Mouse (Mus musculus): ENCODE results near the gene Cenpn.

Gene Cenpn

DNA sequence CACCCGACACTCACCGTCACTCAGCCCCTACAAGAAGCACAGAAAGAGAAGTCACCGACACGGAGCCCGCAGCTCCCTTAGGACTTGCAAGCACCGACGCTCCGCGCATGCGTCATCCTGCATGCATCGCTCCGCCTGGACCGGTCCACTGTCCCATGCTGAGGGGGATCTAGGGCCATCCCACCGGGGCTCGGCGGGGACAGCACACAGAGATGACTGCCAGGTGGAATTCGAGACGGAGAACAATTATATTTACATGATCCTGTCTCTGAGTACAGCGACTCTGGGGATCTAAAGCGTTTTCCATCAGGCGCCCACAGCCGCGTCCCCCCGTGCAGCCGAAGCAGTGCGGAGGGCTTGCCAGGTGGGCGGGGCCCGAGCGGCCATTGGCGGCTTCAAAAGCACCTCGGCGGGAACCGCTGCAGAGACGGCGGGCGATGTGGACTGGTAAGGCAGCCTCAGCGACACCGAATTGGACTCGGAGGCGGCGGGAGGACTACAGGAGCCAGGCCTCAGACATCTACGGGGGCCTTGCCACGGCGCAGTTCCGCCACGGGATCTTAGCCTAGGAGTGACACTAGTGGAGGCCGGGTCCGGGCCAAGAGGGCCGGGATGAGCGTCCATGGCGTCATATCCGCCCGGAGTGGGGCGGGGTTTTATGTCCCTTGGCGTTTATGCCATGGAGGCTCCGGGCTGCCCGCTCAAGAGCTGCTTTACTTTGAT lies at the start of gene Cenpn, which contains the start of gene Cmc2:
Gene Cenpn, plus strand, starts transcription at position 394 of the 723 bp plus-strand sequence.
Gene Cmc2, minus strand, starts transcription at position 119 of the 723 bp plus-strand sequence.
- peak; percentile 93 for DNase-seq (ENCODE audit: low spot score)

DNA sequence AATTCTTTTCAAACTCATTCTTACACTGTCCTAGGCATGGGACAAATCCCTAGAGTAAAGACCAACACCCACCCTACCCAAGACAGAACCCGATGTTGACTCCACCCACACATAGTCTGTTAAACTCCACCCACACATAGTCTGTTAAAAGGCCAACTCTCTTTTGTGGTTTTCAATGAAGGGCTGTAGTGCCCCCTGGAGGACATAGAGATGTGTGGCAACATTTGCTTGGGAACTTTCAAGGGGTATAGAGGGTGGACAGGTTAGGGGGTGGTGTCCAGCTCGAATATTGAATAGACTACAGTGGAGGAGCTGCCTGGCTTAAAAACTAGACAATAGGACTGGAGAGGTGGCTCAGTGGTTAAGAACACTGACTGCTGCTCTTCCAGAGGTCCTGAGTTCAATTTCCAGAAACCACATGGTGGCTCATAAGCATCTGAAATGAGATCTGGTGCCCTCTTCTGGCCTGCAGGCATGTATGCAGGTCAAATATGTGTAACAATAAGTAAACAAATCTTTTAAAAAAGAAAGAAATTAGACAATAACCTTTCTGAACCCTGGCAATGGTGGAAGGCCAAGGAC lies 48.7 kb upstream of the Cenpn start:
- DNase-seq (ENCODE audit: low spot score) = peak; percentile 47

DNA sequence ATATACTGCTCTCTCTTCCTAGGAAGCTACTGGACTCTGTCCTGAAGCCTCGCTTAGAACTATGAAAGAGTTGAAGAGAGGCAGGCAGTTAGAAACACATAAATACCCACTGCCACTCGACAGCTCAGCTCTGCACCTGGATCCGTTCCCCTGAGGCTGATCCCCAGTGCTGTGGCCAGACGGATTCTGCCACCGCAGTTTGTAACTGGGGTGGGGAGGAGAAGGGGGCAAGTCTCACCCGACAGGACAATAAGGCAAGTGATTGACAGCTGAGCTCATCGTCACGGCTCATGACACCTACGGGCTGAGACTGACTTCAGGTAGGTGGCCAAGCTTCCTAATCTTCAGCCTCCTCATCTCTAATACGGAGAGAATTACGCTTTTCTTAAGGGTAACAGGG lies 47.9 kb upstream of the Cenpn start:
- no peak for DNase-seq (ENCODE audit: low spot score)

DNA sequence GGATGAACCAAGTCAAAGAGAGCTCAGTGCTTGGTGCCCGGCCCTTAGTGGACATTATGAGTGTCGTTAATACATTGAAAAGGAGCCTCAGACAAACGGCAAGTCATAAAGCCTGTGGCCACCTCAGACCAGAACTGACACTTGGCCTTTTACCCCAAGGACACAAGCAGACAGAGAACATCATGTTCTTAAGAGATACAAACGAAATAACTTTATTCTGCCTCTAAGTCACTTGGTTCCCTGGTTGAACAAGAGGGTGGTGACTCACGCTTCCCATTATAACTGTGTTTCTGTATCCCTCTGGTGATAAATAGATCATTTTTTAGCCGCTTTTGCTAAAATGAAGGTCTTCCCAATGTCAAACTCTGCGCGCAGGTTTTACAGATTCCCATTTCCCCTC lies 47.5 kb upstream of the Cenpn start:
- DNase-seq (ENCODE audit: low spot score) = no peak

DNA sequence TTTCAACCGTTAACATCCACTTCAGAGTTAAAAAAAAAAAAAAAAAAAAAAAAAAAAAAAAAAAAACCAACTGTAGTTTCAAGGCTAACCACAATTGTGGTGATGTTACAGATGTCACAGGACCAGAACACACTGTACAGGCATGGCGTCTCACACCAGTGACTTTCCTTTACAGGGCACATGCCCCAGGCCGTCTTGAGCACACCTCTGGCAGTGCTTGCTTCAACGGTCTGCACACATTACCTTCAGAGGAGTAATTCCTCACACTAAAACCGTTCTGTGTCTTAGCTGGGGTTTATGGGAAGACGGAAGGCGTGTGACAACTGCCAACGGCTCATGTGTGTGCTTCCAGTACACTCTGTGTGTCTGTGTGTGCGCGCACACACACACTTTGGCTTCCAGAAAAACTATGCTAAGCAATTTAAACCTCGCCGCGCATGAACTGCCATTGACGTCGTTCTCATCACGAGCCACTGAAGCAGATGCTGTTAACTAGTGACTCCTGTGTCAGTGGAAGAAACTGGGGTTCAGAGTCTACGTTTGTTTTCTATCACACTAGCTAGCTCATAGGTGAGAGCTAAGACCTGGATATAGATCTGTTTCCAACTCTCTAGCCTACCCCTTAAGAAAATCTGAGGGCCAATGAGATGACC lies 45.6 kb upstream of the Cenpn start:
- no peak for DNase-seq (ENCODE audit: low spot score)

DNA sequence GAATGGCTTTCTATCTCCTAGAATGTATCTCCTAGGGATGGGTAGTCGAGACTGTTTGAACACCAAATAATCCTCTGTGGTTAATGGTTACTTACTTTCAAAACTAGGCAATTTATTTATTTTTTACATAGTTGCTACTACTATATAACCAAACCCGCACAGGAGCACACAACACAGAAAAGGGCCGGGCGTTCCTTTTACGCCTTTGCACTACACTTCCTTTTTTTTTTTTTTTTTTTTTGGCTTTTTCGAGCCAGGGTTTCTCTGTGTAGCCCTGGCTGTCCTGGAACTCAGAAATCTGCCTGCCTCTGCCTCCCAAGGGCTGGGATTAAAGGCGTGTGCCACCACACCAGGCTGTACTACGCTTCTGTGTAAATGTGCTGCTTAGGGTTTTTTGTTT lies 40.1 kb upstream of the Cenpn start:
- no peak for DNase-seq (ENCODE audit: low spot score)

DNA sequence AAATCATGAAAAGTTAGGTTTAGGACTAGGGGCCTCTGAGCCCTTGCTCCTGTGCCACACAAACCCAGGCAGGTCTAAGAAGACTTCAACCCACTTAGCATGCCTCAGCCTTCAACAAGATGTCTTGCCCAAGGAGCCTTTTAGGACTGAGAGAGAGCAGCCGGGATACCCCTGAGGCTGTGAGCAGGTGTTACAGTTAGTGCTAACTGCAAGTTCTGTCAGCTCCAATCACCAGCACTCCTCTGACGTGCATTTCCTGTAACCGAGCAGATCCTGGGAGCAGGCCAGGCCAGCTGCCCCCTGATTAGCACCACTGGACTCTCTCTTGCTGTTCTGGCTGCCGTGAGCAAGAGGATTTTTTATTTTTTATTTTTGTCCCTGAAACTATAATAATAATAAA lies 33.7 kb upstream of the Cenpn start:
- no peak for DNase-seq (ENCODE audit: low spot score)

DNA sequence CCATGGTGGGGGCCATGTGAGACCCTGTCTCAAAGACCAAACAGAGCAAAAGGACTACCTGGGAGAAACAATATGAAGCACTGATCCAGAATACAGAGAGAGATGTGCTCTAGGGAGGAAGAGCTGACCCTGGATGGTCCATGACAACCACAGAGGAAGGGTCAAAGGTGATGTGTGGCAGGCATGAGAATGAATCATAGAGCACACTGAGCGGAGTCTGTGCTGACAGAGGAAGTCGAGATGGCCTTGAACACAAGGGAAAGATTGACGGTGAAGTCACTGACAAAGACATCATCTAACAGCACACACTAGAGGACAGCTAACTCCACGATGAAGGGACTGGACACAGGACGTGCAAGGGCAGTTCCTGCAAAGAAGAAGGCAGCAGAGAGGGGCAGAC lies 30.1 kb upstream of the Cenpn start:
- DNase-seq (ENCODE audit: low spot score) = no peak

DNA sequence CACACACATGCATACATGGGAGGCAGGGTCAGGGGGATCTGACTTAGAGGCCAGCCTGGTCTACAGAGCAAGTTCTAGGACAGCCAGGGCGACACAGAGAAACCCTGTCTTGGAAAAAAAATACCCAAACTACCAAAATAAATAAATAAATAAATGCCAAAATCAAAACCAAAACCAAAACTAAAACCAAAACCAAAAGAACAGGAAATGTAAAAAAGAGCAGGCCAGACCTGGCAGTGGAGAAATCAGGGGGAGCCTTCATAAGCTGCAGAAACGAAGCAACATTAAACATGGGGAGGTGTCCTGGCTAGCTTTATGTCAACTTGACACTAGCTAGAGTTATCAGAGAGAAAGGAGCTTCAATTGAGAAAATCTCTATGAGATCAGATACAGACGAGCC lies 29.4 kb upstream of the Cenpn start:
- DNase-seq (ENCODE audit: low spot score) = no peak

DNA sequence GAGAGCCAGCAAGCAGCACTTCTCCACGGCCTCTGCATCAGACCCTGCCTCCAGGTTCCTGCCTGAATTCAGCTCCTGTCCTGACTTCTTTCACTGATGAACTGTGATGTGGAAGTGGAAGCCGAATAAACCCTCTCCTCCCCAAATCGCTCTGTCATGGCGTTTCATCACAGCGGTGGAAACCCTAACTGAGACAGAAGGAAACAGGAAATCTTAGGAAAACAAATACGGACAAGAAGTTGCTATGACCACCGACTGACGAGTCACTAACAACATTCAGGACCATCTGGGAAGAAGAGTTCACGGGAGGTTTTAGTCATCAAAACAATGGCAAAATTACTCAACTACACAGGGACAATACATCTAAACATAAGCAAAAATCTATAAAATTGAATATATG lies 28.9 kb upstream of the Cenpn start:
- no peak for DNase-seq (ENCODE audit: low spot score)

DNA sequence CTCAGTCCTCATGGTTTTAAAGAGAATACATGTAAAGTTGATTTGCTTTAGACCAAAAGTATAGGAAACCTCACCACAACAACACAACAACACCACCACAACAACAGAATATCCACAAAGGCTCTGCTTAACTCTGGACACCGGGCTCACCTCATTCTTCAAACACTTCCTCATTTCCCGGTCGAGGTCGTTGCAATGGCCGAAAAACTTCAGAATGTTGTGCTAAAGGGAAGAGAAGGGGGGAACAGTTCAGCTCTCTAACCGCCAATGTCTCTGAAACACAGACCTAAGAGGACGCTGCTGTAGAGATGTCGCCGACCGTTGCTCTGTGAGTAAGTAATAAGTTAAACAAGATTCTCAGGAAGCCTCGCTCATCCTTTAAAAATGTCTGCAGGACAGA lies 27.6 kb upstream of the Cenpn start:
- DNase-seq (ENCODE audit: low spot score) = no peak

DNA sequence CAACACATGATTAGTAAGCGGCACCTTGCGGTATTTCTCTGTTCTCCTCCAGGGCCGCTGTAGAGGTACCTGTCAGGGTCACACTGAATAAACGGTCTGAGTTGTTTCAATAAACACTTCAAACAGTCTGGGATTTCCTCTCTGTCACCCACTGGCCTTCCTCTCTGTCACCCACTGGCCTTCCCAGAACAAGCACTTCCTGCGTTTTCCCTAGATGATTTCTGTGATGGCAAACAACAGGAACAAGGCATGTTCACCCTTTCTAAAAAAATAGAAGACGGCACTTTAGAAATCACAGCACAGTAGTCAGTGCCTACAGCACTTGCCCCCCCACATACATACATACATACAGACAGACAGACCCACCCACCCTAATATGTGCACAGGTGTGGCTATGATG lies 26.0 kb upstream of the Cenpn start:
- no peak for DNase-seq (ENCODE audit: low spot score)

DNA sequence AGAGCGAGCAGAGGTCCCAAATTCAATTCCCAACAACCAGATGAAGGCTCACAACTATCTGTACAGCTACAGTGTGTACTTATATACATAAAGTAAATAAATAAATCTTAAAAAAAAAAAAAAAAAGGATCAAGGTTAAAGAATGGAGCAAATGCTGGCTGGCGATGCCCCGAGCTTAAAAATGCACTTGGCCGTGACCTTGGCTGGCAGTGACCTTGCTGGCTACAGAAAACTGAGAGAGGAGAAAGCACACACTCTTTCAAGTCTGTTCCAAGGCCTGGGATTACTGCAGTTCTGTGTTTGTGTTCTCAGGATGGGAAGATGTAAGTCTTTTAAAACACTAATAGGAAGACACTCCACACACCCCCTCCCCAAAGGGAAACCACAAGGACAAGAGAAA lies 16.8 kb upstream of the Cenpn start:
- no peak for DNase-seq (ENCODE audit: low spot score)

DNA sequence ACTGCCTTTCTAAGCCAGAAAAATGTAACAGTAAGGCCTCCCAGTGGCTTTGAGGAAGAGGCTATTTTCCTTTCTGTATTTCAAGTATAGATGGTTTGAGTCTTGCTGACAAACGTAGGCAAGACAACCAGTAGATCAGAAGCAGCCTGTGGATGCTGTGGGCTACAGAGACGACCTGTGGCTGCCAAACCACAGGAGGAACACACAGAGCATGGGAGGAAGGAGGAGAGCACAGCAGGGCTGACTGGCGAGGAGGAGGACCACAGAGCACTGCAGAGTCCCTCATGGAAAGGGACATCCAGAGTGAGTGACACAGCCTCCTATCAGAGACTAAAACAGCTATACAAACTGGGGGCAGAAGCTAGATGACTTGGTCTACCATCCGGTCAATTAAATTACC lies 16.3 kb upstream of the Cenpn start:
- DNase-seq (ENCODE audit: low spot score) = no peak

DNA sequence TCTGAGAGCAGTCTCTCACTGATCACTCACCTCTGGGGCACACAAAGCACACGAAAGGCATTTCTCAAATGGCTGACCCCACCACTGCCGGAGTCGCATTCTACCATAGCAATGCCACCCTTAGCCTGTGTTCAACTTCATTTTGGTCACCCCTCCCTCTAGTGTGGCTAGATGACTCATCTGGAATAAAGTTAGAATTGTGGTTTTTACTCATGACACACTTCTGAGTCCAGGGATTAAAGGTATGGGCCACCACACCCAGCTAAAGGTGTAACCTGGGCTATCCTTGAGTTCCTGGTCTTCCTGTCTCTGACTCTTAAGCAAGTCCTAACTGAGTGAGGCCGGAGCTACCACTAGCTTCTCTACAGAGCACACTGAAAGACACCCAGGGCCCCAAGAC lies 15.7 kb upstream of the Cenpn start:
- DNase-seq (ENCODE audit: low spot score) = no peak

DNA sequence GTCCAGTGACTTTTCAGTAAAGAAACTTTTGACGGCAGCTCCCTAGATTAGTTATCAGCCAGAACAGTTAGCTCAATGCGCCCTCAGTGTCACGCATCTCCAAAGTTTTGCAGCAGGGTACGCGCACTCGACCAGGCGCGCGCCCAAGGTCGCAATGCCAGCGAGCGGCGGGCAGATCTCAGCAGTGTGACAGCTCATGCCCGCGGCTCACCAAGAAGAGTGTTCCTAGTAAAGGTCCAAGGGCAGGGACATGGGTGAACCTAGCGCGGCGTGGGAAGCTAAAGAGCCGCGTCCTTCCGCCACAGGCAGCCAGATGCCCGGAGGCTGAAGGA lies 559 bp upstream of the Cenpn start:
- no peak for DNase-seq (ENCODE audit: low spot score)

DNA sequence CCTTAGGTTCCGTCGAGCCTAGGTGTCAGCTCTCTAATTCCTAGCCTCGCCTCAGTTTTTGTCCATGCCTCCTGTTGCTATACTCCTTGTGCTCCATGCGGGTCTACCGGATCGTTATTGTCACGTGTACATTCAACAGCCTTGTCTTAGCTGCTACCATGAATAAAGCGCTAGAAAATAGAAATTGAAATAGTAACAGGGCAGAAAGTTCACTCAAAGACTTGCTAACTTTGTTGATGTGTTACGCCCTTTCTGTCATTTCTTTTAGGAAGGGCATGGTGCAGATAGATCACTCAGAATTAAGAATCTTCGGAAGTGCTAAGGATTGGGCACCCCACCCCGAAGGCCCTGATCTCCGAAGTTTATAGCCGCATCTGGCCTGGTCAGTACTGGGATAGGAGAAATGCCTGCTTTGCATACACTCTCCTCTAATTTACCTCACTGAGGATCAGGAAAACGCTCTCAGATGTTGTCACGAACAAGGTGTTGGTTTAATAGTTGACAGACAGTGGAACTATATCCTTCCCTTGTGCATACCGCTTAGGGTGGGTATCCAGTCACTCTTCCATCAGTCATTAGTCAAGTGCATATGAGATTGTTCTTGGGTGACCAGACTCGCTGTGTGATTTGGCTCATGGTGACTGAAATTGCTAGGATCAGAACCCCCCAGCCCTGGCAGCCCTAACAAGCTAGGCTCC lies 679 bp downstream of the Cenpn start:
- DNase-seq (ENCODE audit: low spot score) = no peak

DNA sequence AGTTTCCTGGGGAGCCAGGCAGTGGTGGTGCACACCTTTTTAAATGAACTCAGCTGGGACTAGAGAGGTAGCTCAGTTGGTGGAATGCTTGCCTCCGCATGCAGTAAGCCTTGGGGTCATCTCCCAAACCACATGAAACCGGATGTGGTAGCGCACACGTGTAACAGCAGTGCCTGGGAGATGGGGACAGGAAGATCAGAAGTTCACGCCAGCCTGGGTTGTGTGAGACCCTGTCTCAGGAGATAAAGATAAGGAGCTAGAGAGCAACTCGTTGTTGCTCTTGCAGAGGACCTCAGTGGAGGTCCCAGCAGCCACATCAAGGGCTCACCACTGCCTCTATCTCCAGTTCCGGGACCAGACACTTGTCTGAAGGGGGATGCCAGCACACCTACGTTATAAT lies 2.0 kb downstream of the Cenpn start:
- DNase-seq (ENCODE audit: low spot score) = no peak

DNA sequence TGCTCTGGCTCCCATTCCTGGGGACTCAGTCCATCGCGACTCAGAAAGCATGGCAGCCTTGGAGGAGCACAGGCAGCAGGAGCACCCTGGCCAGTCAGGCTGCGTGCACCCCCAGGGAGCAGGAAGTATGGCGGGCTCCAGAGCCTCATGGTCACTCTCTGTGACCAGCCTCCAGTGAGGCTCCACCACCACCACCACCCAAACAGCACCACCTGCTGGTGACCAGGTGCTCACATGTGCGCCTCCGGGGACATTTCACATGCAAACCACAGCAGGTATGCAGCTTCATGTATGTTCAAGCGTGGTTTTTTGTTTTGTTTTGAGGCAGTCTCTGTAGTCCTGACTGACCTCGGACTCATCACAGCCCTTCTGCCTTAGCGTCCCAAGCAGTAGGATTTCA lies 6.3 kb downstream of the Cenpn start:
- DNase-seq (ENCODE audit: low spot score) = no peak

DNA sequence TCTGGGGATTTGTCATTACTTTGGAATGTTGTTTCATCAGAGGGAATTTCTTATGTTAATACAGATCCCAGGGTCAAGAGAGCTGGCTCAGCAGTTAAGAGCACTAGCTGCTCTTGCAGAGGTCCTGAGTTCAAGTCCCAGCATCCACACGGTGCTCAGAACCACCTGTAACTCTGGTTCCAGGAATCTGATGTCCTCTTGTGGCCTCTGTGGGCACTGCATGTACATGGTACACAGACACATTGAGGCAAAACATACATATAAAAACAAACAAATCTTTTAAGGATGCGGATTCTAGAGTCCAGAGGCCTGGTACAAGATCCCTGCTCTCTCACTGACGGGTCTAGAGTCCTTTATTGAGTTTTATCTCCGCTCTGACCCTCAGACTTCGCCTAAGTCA lies 7.1 kb downstream of the Cenpn start:
- no peak for DNase-seq (ENCODE audit: low spot score)

DNA sequence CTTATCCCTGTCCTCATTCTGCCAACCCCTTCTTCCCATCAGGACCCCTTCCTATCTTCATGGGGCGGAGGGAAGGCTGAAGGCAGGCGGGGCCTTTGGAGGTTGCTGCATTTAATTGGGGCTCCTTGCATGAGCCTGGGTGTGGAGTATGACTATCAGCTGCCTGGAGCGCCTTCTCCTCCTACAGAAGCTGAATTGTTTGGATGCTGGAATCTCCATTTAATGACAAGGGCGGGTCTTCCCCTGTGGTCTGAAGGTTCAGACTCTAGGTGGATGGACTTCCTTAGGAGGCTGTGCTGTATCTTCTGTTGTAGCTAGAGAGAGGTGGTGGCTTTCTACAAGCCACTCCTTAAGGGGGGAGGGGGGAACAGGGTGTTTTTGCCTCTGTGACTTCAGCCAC lies 13.4 kb downstream of the Cenpn start:
- no peak for DNase-seq (ENCODE audit: low spot score)

DNA sequence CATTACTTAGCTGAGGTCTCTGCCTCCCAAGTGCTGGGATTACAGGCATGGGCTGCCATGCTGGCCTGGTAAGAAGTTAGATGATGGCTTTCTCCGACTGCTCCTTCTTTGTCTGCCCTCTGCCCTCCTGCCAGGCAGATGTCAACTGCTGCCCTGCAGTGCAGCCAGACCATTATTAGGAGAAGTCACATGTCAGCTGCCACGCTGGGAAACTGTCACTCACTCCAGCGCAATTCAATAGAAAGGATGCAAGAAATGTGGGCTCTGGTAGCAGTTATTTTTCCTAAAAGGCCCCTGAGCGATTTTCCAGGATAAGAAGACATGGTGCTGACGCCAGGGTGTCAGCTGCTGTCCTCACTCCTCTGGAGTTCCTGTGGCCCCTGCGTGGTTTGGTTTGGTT lies 14.0 kb downstream of the Cenpn start:
- DNase-seq (ENCODE audit: low spot score) = no peak

Data from layer of hippocampus, adult 11-12 months (tissue).